Mouse (Mus musculus) thymus, postnatal 0 days (tissue): ENCODE results near the gene Cd300lf. TPM values are rescaled to one million over a fixed set of nuclear protein-coding genes. Genes with fewer than 3 reads are reported as not detected.
A peak's percentile ranks its signal among the peaks of the same experiment; 100 is the strongest.

Experiments
- DNase-seq: peaks from one replicate; pipeline ENCODE4 v3.0.0-alpha.2; 2015; ENCODE audit warnings: low spot score
- polyA plus RNA-seq: library from polyadenylated mRNA; unstranded; fragments of >200 nt; fragmentation: Nextera tagmentation; extraction: Ambion mirVana; gene quantifications from 2 replicates; pipeline ENCODE4 v1.2.1, GENCODE M21; 2015

Gene Cd300lf
- polyA plus RNA-seq, 1 experiment from 2014 or later: 2.0 TPM

DNA sequence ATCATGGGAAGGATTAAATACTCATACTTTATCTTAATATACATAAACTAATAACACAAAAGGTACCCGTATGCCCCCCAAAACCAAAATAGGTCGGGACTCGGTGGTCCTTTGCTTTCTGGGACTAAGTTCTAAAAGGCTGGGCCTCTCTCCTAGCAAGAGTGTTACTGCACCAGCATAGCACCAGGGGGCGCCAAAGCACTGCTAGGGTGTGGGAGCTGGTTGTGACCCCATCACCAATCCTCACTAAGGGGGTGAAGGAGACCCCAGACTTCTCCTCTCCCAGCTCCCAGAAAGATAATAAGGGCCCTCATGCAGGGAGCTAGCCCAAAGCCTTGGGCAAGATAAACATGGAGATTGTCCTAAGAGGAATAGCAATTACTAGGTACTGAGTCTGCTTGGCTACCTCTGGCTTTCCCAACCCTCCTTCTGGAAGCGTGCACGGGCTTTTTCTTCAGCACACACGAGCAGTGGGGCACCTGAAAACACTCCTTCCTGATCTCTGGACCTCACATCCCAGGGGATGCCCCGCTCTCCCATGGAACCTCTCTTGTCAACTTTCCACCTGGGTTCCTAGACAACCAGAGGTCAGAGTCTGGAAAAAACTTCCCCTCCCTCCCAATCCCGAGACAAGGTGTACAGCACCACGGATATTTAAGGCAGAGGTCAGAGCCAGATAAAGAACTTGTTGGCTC lies 27.2 kb upstream of the Cd300lf start:
- DNase-seq: peak; percentile 85

DNA sequence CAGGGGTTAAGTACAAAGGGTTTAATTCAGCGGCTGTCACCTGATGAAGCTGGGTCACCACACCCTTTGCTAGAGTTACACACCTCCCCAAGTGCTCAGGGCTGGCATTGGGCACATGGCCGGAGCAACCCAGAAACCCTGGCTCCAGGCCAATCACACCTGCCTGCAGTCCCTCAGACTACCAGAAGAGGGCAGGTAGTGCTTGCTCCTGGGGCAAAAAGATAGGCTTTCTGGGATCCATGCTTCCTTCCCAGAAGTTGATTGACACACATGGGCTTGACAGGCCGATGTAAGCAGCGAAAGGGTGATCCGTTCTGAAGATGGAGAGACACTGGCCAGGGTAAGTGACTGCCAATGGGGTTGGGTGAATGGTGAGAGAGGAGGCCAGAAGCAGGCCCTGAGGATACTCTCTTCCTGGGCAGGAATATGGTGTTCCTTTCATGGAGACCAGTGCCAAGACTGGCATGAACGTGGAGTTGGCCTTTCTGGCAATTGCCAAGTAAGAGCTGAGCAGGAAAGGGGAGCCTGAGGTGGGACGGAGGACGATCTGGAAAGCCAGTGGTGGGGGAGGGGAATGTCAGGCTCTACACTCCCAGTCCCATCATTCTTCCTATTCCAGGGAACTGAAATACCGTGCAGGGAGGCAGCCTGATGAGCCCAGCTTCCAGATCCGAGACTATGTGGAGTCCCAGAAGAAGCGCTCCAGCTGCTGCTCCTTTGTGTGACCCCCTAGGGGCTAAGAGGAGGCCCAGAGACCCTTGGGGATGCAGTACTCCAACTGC lies 26.4 kb upstream of the Cd300lf start:
- DNase-seq: peak; percentile 37

DNA sequence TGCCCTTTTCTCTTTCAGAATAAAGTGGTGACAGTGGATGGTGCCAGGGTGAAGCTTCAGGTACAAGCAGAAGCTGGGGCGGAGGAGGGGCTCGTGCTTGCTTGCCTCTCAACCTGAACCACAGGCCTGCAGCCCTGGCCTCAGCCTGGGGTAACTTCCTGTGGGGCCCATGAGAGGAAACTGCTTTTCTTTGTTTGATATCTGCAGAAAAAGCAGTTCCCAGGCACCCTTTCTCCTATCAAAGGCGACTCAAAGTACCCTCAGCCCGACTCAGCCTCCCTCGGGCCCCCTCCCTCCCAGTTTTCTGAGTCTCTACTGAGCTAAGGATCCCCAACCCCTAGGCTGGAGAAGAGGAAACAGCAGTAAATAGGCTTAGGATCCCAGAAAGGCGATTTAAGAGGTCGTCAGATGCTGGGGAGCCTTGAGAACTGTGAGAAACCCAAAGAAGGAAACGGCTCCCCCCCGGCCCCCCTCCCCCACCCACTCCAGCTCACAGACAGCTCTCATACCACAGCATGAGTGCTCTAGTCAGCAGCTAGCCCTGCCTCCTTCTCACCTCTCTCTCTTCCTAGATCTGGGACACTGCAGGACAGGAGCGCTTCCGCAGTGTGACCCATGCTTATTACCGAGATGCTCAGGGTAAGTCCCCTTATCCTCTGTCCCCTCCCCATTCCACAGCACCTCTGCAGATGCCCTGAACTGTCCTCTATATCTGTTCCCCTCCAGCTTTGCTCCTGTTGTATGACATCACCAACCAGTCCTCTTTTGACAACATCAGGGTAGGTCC lies 24.3 kb upstream of the Cd300lf start:
- peak; percentile 93 for DNase-seq

DNA sequence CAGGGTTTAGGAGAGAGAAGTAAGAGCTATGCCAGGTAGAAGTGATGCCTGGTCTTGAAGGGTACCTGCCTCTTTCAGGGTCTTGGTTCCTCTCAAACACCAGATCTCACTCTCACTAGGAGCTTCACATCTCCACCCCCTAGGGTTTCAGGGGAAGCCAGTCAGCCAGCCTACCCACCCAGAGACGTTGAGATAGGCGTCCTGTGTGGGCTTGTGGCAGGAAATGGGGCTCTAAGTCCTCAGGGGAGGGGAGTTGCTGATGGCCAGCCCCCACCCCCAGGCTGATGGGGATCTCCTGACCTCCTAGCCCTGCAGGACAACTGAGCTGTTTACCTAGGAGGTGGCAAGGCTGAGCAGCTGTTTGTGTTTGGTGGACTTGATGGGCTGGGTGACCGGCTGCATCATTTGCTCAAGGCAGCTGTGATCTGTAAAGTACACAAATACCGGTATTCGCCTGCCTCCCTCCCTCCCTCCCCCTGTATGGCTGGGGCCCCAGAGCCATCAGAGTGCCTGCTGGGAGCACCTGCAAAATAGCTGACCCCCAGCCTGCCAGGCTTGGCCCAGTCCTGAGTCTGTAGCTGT lies 21.4 kb upstream of the Cd300lf start:
- DNase-seq: peak; percentile 71

DNA sequence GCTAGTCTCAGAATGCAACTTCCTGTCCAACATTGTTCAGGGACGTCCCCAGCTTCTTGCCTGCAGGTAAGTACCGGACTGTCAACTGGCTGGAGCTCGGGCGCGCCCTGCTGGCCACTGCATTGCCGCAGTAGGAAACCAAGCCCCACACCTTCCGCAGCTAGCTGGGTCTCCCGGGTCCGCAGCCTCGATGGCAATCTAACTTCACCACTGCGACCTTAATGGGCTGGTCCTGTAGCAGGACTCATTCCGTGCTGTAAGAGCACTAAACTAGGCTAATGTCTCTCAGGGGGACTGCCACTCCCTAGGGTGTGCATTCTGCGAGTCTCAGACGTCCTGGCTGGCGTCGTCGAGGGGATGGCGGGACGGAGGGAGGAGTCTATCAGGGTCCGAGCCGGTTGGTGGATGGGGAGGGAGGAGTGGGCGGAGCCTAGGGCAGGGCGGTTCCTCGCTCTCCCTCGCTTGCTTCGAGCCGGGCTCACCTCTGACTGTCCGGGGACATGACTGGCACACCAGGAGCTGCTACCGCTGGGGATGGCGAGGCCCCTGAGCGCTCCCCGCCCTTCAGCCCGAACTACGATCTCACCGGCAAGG lies 20.0 kb upstream of the Cd300lf start:
- DNase-seq: peak; percentile 89

DNA sequence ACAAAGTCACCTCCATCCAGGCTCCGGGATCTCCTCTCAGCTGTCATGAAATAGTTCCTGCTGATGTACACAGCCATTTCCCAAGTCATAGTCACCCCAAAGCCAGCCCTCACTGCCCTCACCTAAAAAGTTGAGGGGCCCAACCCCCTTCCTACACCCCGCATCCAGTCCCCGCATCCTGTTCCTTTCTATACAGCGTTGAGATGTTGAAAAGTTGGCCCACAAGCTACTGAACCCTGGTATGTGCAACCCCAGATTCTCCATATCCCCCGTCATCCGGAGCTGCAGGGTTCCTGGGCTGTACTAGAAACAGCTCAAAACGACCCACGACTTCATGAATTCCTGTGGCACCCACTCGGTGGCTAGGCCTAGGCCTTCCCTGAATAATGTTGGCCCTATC lies 19.3 kb upstream of the Cd300lf start:
- no peak for DNase-seq

DNA sequence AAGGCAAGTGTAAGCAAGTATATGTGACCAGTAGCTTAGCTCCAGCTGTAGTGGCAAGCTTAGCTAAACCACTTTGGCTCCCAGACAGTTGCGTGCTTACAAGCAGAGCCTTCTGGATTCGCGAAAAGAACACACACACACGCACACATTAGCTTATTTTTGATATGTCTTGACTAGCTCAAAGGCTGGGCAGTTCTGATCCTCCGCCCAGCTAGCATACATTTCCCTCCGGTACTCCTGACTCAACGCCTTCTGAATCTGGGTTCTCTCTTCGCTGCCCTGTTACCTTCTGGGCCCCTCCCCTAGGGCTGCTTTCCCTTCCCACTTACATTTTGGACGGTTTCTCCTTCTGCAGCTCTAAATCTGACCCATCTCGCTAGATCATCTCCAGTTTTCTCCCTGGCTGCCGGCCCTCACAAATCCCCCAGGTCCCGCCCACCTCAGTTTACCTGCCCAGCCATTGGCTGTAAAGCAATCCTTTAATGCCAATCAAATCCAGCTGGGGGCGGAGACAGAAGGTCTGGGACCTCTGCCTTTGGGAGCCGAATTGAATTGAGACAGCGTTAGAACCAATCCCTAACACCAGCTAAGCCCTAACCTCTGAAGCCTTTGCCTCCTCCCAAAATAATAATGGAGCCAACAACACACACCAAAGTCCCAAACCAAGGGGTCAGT lies 18.1 kb upstream of the Cd300lf start:
- DNase-seq: peak; percentile 54

DNA sequence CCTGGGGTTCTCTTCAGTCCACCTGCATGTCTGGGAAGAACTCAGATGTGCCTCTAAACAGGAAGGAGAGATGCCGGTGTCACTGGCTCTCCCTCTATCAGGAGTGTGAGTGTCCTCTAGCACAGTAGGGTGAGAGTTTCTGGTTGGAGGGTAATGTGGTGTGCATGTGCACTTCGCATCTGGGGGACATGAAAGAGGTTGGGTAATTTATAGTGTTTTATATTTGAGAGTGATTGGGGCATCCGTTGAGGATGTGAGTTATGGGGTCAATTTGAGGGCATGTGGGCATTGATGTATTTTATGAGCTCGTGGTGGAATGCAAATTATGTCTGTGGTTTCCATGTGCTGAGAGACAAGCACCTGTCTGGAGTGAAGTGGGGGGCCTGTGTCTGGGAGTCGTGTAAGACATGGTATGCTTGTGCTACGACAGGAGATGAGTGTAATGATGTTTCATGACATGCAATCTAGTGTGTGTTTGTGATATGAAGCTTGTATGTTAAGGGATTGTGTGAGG lies 17.0 kb upstream of the Cd300lf start:
- peak; percentile 44 for DNase-seq

DNA sequence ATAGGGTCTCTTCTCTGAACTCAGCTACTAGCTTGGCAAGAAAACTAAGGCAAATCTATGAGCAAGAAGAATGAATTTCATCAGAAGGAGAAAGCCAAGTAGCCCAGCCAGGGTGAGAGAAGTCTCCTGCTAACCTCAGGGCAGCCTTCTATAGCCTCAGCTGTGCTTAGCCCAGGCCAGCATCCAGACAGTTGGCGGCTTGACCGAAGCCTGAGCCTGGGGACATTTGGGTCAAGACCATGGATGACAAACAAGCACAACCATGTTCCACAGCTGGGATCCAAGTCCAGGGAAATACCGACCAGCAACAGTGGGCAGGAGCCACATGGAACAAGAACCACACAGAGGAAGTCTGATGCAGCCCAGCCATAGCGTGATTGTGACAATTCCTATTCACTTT lies 14.0 kb upstream of the Cd300lf start:
- DNase-seq: no peak

DNA sequence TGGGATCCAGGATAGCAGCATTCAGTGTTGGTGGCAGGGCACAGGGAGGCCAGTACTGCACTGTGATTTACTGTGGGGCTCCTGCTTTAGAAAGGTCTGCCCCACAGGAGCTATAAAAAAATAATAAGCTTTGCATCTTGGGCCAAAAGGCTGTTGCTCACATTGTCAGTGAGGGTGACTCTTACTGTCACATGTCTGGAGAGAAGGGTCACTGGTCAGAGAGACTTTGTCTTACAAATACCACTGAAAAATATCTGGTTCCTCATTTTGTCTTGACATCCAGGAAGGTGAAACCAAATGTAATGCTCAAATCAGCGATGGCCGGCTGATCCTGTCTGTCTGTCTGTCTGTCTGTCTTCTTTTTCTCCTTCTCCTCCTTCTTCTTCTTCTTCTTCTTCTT lies 8.2 kb upstream of the Cd300lf start:
- DNase-seq: no peak

DNA sequence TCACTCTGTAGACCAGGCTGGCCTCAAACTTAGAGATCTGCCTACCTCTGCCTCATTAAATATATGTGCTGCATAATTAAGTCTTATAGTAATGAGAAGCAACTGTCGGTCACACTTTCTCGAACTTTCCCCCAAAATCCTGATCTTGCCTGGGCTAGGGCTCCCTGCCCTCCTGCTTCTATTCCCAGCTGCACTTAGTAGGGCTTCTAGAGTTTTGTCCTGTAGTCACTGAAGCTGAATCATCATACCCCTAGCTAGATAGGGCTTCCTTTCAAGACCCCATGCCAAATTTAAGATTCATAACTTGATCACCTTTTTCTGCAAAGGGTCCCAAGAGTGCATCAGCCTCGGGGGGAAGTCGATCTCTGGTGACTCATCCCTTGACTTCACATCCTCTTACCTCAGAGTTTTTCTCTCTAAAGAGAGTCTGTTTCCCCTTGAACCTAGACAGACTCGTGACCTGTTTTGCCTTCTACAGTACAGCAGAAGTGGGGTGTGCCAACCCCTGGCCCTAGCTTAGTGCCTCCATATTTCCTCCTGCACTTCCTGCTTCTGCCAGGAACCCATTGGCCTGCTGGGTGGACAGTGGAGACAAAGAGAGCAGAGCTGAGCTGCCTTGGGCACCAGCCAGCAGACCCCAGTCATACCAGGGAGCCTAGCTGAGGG lies 4.9 kb upstream of the Cd300lf start:
- DNase-seq: peak; percentile 24

DNA sequence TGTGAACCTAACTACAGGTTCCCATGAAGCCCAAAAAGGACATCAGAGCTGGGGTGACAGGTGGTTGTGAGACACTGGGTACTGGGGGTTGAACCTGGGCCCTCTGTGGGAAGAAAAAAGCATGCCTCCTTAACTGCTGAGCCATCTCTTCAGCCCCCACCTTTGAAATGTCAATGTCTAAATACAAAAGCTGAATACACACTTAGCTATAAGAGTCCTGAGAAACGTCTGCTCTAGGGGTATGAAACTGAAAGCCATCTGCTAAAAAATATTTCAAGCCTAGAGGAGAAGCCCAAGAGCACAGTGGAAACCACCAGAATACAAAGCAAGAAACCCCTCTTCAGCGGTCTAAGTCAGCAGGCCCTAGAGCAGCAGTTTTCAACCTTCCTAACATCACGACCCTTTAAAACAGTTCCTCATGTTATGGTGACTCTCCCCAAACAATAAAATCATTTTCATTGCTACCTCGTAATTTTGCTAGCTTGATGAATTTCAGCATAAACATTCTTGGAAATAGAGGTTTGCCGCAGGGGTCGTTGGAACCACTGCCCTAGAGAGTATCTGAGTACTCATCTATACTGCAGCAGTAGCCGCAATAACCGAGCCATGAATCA lies 1.9 kb downstream of the Cd300lf start:
- DNase-seq: no peak

DNA sequence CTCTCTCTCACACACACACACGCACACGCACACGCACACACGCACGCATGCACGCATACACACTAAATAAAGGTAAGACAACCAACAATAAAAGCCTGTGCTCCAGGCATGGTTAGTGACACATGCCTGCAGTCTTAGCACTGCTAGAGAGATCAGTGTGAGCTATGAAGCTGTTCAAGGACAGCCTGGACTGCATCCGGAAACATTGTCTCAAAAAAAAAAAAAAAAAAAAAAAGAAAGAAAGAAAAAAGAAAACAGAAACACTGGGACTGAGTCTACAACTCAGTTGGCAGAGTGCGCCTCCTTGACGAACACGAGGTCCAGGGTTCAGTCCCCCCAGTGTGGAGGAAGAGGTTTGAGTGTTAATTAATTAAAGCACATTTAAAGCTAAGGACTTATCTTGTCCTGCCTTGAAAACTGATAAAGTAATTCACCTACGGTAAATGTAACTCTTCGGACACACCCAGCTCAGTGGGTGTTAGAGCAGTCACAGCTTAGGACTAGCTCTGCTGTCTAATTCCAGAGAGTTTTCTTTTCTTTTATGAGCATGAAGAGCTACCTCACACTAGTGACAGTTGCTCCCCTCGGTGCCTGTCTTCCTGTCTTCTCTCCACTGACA lies 4.2 kb downstream of the Cd300lf start:
- DNase-seq: no peak

DNA sequence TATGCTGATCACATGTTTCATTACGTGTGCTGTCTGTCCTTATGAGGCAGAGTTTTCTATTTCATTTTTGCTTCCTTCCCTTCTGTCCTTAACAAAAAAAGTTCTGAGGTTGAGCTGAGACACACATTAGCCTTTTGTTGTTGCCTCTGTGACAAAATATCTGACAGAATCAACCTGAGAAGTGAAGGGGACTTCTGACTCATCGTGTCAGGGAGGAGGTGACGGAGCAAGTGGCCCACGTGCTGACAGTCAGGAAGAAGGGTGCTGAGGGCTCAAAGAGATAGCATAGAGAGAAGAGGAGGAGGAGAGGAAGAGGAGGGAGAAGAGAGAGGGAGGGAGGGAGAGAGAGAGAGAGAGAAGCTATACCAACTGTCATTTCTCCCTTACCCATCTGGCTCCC lies 5.3 kb downstream of the Cd300lf start:
- DNase-seq: no peak

DNA sequence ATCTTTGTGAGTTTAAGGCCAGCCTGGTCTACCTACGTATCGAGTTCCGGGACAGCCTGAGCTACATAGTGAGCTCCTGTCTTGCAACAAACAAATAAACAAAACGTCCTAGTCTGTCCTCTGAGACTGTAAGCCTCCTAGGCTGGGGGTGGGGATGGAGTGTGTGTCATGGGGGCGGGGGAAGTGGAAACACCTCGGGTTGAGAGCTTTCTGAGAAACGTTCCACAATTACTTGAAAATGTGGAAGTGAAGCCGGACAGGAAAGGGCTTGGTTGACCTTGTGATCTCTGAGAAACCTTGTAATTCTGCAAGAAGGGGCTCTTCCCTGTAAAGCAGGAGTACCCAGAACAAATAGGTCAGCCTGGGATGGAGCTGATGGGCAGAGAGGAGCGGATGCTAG lies 14.4 kb downstream of the Cd300lf start:
- no peak for DNase-seq

DNA sequence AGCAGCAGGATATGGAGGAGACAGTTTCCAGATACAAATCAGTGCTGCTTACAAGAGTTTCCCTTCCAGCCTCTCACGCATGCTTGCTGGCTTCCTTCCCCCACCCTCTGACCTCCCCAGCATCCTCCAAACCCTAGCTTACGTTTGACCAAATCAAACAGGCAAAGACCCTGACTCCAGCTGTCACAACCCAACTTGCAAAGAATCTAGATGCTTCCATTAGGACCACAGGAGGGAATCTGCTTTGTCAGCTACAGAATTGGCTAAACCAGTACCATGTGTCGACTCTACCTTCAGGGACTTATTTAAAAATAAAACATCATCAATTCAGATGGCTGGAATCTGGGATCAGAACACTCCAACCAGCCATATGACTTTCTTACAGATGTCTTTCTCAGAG lies 21.6 kb downstream of the Cd300lf start:
- no peak for DNase-seq

DNA sequence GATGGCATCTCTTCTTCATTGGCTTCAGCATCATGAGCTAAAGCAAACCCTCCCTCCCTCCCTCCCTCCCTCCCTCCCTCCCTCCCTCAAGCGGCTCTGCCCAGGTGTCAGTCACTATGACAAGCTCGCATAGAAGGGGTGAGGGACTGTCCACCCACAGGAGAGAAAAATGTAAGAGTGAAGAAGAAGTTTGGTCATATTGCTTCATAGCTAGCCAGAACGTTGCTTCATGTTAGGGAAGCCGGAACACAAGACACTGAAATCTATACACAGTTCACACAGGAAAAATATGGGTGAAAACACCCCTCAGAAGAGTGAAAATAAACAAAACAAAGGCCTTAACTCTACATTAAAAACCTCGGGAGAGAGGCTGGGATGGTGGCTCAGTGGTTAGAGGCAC lies 23.5 kb downstream of the Cd300lf start:
- no peak for DNase-seq

DNA sequence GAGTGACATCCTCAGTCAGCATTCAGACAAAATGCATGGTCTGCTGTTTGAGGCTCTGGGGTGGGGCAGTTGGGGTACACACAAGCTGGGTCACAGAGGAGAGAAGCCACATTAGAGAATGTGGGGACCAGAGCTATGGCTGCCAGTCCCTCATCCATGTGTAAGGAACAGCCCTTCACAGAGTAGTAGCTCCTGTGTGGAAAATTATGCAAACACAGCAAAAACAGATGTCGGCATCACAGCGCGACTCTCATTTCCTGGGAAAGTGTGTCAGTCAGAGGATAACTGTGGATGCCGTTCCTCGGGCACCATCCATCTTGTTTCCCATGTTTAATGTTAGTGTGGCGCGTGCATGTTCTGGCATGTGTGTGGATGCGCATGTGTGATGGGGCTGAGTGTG lies 25.6 kb downstream of the Cd300lf start:
- no peak for DNase-seq

DNA sequence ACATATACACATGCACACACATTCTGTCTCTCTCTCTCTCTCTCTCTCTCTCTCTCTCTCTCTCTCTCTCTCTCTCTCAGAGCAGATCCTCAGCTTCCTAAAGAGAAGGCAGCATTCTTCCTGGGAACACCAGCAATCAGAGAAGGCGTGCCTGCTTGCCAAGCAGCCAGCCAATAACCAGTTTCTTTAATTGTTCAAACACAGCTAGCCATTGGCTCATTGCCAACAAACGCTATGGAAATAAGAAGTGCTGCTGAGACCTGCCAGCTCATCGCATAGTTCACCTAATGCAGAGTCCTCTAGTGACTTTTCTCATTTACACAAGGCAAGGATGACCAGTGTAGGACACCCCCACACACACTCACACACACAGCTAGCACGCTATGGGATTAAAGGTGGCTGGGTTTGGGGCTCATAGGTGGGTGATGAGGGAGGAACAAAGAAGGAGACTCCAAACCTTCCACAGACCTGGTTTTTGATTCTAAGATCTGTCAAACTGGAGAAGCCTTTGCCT lies 26.3 kb downstream of the Cd300lf start:
- DNase-seq: no peak
